Mouse (Mus musculus) liver, embryonic 16.5 days (tissue): ENCODE data around the gene Rab4a. TPM values are rescaled to one million over a fixed set of nuclear protein-coding genes. Genes with fewer than 3 reads are reported as not detected.

ENCODE experiments used
- ATAC-seq: fragments of 200-750 bp; cut with Nextera tagmentation; 2 replicates; pipeline ENCODE4 v1.8.0; 2017; ENCODE audit warnings: low read depth, mild to moderate bottlenecking, moderate number of reproducible peaks, moderate library complexity
- H3K27ac ChIP-seq: fragments of 300-500 bp; sonication (generic); 2 replicates; pipeline ENCODE4 v1.5.1; 2014; ENCODE audit warnings: mild to moderate bottlenecking, low read length
- H3K27me3 ChIP-seq: fragments of 300-500 bp; sonication (generic); 2 replicates; pipeline ENCODE4 v1.6.1; 2014; ENCODE audit warnings: low read depth, low read length, mixed read lengths; ENCODE audit not compliant: control insufficient read depth, insufficient read depth
- H3K36me3 ChIP-seq: fragments of 300-500 bp; sonication (generic); 2 replicates; pipeline ENCODE4 v1.6.1; 2014; ENCODE audit warnings: mild to moderate bottlenecking; ENCODE audit not compliant: control insufficient read depth, insufficient read depth
- H3K4me1 ChIP-seq: fragments of 300-500 bp; sonication (generic); 2 replicates; pipeline ENCODE4 v1.6.1; 2014; ENCODE audit warnings: low read depth, low read length, mixed read lengths; ENCODE audit not compliant: control insufficient read depth
- H3K4me2 ChIP-seq: fragments of 300-500 bp; sonication (generic); 2 replicates; pipeline ENCODE4 v1.6.1; 2014; ENCODE audit warnings: low read depth, low read length, mixed read lengths
- H3K4me3 ChIP-seq: fragments of 300-500 bp; sonication (generic); 2 replicates; pipeline ENCODE4 v1.5.1; 2014; ENCODE audit warnings: low read depth, mild to moderate bottlenecking, low read length
- H3K9ac ChIP-seq: fragments of 300-500 bp; sonication (generic); 2 replicates; pipeline ENCODE4 v1.6.1; 2014; ENCODE audit warnings: low read depth, low read length
- H3K9me3 ChIP-seq: fragments of 300-500 bp; sonication (generic); replicated peaks from 2 replicates; pipeline ENCODE4 v1.6.1; 2016; ENCODE audit warnings: low read length; ENCODE audit not compliant: control insufficient read depth
- WGBS: fragments of 180-500 bp; shearing (Covaris S2); extraction: QIAGEN DNeasy Blood & Tissue Kit; methylation state at CpG from one replicate; pipeline ENCODE4 v1.1.7; 2014; ENCODE audit not compliant: insufficient replicate concordance; 5-methylcytosine and 5-hydroxymethylcytosine counted together
- polyA plus RNA-seq: library from polyadenylated mRNA; unstranded; fragments of >200 nt; fragmentation: Nextera tagmentation; extraction: Ambion mirVana; gene quantifications from 2 replicates; pipeline ENCODE4 v1.2.1, GENCODE M21; 2015

Gene Rab4a
- 34.8 and 37.8 TPM in 2 replicates for polyA plus RNA-seq

DNA sequence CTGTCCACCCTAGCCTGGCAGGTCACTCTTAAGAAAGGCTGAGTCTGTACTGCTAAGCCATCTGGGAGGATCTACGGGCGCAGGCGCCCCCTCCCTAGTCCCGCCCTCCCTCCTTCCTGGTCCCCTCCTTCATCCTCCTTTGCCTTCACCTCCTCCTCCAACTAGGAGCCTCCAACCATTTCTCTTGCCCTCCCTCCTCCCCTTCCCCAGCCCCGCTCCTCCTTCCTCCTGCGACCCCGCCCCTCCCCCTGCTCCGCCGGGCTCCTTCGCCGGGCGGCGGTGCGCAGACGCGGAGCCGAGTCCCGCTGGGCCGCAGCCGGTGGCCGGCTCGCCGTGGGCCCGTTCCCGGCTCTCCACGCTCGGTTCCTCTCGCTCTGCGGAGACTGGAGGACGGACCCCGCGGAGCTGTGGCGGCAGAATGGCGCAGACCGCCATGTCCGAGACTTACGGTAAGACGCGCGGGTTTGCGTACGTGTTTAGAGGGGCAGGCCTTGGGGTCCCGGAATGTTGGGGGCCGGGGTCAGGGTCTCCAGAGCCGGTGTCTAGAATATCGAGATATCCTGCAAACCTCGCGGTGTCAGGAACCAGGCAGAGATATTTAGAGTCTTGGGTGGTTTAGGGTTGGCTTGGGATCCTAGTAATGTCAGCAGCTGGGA lies at the start of gene Rab4a:
Gene Rab4a (plus strand): TSS at position 268 of the 656 bp plus-strand sequence.
- peak; percentile 76 for ATAC-seq
- H3K4me2 ChIP-seq = peak within 1 kb of the TSS; percentile 90
- H3K9me3 ChIP-seq = no peaks in the 10 kb centered on the region
- peak within 1 kb of the TSS; percentile 85 for H3K9ac ChIP-seq
- H3K27ac ChIP-seq = peak within 1 kb of the TSS; percentile 79
- WGBS = under 1% methylated on average over 48 of the region's 48 CpGs
- H3K36me3 ChIP-seq = no peaks in the 10 kb centered on the region
- H3K4me1 ChIP-seq = peaks cover 27% of the 10 kb centered on the region
- H3K27me3 ChIP-seq = no peaks in the 10 kb centered on the region
- H3K4me3 ChIP-seq = peak within 1 kb of the TSS; percentile 81

DNA sequence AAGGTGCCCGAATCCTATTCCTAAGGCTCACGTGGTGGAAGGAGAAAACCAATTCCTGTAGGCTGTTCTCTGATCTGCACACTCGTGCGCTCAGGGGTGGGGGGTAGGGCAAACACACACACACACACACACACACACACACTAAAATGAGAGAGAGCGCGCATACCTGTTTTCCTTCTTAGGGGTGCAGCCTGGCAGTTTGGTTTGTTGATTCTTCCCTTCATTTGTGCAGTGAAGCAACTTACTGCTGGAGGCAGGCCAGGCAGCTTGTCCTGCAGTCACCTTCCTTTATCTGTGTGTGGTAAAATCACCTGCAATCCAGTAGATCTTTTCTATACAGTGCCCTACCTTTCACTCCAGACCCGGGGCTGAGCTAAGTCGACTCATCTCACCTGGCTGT lies 48.9 kb upstream of the Rab4a start:
- Histone ChIP-seq H3K9ac (no peak overlapping the region), H3K27me3 (no peaks in the 10 kb centered on the region; the same call in 1 of the 2 replicates), H3K27ac (no peak overlapping the region), H3K36me3 (no peaks in the 10 kb centered on the region), H3K4me1 (peaks cover 5% of the 10 kb centered on the region), H3K4me2 (no peak overlapping the region), H3K9me3 (no peaks in the 10 kb centered on the region), H3K4me3 (no peak overlapping the region)
- peak; percentile 28; the same call in 1 of the 2 replicates for ATAC-seq
- WGBS = 45% methylated on average over 8 of the region's 8 CpGs

DNA sequence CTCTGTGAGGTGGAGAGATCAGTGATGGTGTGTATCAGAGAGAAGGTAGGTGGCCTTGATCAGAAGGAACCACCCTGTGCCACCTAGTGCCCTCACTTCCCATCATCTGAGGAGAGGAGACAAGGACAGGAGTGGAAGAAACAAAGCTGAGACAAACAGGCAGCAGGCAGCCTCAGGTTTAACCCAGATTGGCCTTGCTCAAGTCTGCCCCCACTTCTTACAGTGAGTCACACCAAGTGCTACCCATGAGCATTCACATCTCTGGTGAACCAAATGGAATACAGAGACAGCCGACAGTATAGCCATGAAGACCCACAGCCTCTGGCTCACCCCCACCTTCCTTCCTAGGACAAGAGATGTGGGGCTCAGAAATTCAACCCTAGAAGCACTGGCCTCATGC lies 46.9 kb upstream of the Rab4a start:
- H3K4me1 ChIP-seq = peaks cover 5% of the 10 kb centered on the region
- no peaks in the 10 kb centered on the region for H3K9me3 ChIP-seq
- no peak overlapping the region for H3K4me2 ChIP-seq
- H3K27ac ChIP-seq = no peak overlapping the region
- H3K4me3 ChIP-seq = no peak overlapping the region
- H3K36me3 ChIP-seq = no peaks in the 10 kb centered on the region
- no peak overlapping the region for H3K9ac ChIP-seq
- no peaks in the 10 kb centered on the region; the same call in 1 of the 2 replicates for H3K27me3 ChIP-seq
- 50% methylated on average over 1 of the region's 1 CpGs for WGBS
- no peak for ATAC-seq

DNA sequence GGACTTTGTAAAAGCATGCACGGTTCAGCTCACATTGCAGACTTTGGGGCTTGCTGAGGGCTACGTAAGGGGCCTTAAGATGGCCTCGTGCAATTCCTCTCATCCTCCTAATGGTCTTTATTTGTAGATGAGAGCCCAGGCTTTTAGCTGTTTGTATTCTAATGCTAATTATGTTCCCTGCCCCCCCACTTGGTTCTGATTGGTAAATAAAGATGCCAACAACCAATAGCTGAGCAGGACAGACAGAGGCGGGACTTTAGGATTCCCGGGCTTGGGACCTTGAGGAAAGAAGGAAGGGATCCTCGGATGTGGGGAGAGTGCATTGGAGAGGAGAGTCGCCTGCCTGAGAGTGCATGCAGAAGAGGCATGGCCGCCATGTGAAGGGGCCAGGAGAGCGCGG lies 45.9 kb upstream of the Rab4a start:
- Histone ChIP-seq H3K4me2 (peak overlapping the region; percentile 24; the same call in 1 of the 2 replicates), H3K4me1 (peaks cover 5% of the 10 kb centered on the region), H3K9ac (no peak overlapping the region), H3K27me3 (no peaks in the 10 kb centered on the region), H3K27ac (no peak overlapping the region), H3K36me3 (no peaks in the 10 kb centered on the region), H3K4me3 (no peak overlapping the region), H3K9me3 (no peaks in the 10 kb centered on the region)
- no peak for ATAC-seq
- WGBS = 23% methylated on average over 10 of the region's 10 CpGs

DNA sequence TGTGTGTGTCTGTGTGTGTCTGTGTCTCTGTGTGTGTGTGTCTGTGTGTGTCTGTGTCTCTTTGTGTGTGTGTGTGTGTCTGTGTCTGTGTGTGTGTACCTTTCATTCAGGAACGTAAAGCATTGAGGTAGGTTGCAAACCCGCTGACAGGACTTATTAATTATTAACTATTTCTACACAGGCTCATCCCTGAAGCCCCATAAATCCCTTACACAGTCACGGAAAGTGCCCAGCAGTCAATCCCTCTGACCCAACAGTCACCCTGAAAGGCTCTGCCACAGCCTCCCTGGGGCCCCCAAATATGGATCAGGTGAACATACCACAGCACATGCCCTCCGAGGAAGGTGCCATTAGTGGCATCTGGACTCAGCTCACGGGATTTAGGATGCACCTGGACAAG lies 45.2 kb upstream of the Rab4a start:
- peak; percentile 63 for ATAC-seq
- Histone ChIP-seq H3K27ac (peak overlapping the region; percentile 34; the same call in 1 of the 2 replicates), H3K4me2 (peak overlapping the region; percentile 24; the same call in 1 of the 2 replicates), H3K4me1 (peaks cover 5% of the 10 kb centered on the region), H3K27me3 (no peaks in the 10 kb centered on the region), H3K9me3 (no peaks in the 10 kb centered on the region), H3K4me3 (no peak overlapping the region), H3K9ac (no peak overlapping the region), H3K36me3 (no peaks in the 10 kb centered on the region)
- 56% methylated on average over 5 of the region's 5 CpGs for WGBS

DNA sequence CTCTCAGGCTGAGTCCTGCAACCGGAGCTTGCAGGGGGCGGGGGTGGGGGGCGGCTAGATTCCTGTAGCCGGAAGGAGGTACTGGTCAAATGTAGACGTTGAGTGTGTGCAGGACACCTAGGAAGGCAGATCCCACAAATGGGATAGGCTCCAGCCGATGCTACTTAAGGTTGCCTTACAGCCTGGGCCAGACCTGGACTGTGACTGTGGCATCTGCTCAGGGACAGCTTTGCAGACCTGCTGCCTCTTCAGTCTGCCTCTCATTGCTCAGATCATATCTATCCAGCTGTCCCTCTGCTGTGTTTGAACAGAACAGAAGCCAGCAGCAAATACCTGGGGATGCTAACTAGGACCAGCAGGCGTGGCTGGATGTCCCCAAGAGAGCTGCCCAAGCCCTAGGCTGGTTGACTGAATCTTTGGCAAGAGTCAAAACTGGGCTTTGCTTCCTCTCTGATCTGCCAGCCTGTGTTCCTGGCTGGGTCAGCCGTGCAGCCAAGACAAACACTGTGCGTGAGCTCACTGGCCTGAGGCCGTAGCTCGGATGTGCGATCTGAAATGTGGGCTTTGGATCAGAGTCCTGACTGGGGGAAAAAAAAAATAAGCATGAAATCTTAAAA lies 44.4 kb upstream of the Rab4a start:
- Histone ChIP-seq H3K4me2 (no peak overlapping the region), H3K36me3 (no peaks in the 10 kb centered on the region), H3K9ac (no peak overlapping the region), H3K27ac (peak overlapping the region; percentile 54), H3K4me1 (peaks cover 5% of the 10 kb centered on the region), H3K9me3 (no peaks in the 10 kb centered on the region), H3K4me3 (no peak overlapping the region), H3K27me3 (no peaks in the 10 kb centered on the region)
- WGBS = 45% methylated on average over 12 of the region's 12 CpGs
- ATAC-seq = peak; percentile 41

DNA sequence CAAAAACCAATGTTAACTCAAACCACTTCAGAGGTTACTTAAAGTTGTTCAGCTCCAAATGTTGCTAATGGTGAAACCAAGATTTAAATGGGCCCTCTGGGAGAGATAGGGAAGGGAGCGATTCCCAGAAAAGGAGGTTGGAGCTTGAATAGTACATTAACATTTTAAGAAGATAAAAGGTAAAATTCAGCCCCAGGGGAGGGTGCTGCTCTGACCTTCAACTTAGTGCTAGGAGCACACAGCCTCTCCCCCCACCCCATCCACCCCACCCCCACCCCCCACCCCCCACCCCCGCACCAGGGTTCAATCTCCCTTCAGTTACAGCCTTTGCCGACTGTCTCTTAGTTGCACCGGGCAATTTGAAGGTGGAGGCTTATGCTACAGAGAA lies 43.9 kb upstream of the Rab4a start:
- WGBS = 47% methylated on average over 4 of the region's 4 CpGs
- H3K36me3 ChIP-seq = no peaks in the 10 kb centered on the region
- H3K9me3 ChIP-seq = no peaks in the 10 kb centered on the region
- no peak overlapping the region for H3K9ac ChIP-seq
- H3K27ac ChIP-seq = no peak overlapping the region
- H3K27me3 ChIP-seq = no peaks in the 10 kb centered on the region
- H3K4me2 ChIP-seq = no peak overlapping the region
- peaks cover 5% of the 10 kb centered on the region for H3K4me1 ChIP-seq
- ATAC-seq = no peak
- no peak overlapping the region for H3K4me3 ChIP-seq

DNA sequence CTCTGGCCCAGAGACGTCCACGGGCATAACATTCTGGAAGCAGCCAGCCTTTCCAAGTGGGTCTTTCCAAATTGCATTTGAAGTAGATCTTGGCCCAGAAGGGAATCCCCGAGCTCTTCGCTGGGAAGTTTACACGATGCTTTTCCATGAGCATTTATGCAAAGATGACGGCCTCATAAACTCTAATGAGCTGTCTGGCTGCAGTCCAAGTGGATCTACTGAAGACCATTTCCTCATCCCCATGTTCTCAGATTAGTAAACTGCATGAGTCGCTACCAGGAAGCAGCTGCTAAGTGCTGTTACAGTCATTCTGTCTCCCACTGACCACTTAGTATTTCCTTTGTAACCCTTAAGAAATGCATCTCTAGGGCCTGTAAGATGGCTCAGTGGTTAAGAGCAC lies 42.4 kb upstream of the Rab4a start:
- Histone ChIP-seq H3K36me3 (no peaks in the 10 kb centered on the region), H3K27ac (no peak overlapping the region), H3K9me3 (no peaks in the 10 kb centered on the region), H3K27me3 (no peaks in the 10 kb centered on the region), H3K4me1 (peaks cover 5% of the 10 kb centered on the region), H3K9ac (no peak overlapping the region), H3K4me2 (no peak overlapping the region), H3K4me3 (no peak overlapping the region)
- WGBS = 42% methylated on average over 7 of the region's 7 CpGs
- no peak for ATAC-seq

DNA sequence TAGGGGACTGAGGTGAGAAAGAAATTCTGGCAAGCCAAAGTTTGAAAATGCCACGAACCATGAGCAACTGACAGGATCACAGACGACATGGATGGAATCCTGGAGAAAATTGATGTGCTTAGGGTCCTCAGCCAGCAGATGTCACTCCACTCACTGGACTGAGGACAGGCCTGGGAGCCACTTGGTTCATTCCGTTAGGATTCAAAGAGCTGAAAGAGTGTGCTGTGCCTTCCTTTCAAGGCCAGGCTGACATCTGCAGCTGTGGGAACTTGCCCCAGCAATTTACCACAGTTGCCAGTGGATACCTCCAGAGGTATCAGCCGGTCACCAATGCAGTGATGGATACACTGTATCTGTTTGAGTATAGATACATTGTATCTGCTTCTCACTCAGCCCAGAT lies 41.1 kb upstream of the Rab4a start:
- Histone ChIP-seq H3K27ac (no peak overlapping the region), H3K27me3 (no peaks in the 10 kb centered on the region), H3K9ac (no peak overlapping the region), H3K9me3 (no peaks in the 10 kb centered on the region), H3K4me3 (no peak overlapping the region), H3K4me2 (no peak overlapping the region), H3K36me3 (no peaks in the 10 kb centered on the region), H3K4me1 (peaks cover 5% of the 10 kb centered on the region)
- 37% methylated on average over 4 of the region's 4 CpGs for WGBS
- ATAC-seq = no peak
